Mouse (Mus musculus): ENCODE measurements around the gene Fus.

- peak; percentile 58 for TF ChIP-seq CTCF (IDR thresholded peaks at IDR 0.05; ENCODE audit: low read depth)
- no peak for TF ChIP-seq EP300 (IDR thresholded peaks at IDR 0.05; ENCODE audit: low read depth)
These were observed 48.0 kb upstream of the Fus start for GRCm38 (mm10) chr7:127919290-127919689.

Data from liver, postnatal 0 days (tissue).